8 mouse cellular contexts compared by ENCODE assay signal in the genomic region with DNA sequence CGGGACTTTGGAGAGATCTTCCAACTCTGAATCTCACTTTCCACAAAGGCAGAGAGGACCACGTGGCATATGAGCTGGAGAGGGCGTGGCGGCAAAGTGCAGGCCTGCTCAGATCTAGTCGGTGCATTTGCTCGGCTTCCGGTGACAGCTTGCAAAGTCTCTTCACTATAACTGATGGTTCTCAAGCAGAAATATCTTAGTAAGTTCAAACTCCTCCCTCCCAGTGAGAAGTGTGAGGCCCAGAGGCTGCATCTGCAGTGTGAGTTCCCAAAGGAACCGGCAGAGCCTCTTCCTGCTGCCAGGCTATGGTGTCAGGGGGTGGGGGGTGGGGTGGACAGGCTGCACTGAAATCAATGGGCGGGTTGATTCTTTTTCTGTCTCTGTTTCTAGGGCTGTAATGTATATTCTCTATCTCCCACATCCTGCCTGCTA.
DNase-seq lines count a peak whose midpoint lies in the region; ATAC-seq and TF ChIP-seq lines count a peak whose summit lies in the region.

No protein-coding gene starts in this region.

- H3K4me3 ChIP-seq in kidney, embryonic 15.5 days (replicated peaks), result no peak overlapping the region
- H3K4me3 ChIP-seq in hindbrain, embryonic 12.5 days, result no peak overlapping the region
- no peak overlapping the region for H3K4me3 ChIP-seq in liver, embryonic 14.5 days (ENCODE audit: insufficient read depth in 1 of 2, low read depth in 2 of 2, low read length in 2 of 2)

- peak overlapping the region; percentile 69 for H3K27ac ChIP-seq in kidney, embryonic 15.5 days
- peak overlapping the region; percentile 30; the same call in 1 of the 2 replicates for H3K27ac ChIP-seq in hindbrain, embryonic 12.5 days
- H3K27ac ChIP-seq in liver, embryonic 14.5 days, result no peak overlapping the region

- 32% methylated on average over 9 of the region's 9 CpGs for WGBS in kidney, embryonic 15.5 days
- WGBS in hindbrain, embryonic 12.5 days, result 43% methylated on average over 9 of the region's 9 CpGs
- WGBS in liver, embryonic 14.5 days (ENCODE audit: insufficient replicate concordance), result 9% methylated on average over 9 of the region's 9 CpGs

- no peak; the same call in 1 of the 2 replicates for ATAC-seq in kidney, embryonic 15.5 days (replicated peaks; ENCODE audit: low FRiP score)
- peak; percentile 62 for ATAC-seq in common myeloid progenitor, adult 5-6 weeks (replicated peaks; ENCODE audit: low read depth, poor library complexity, severe bottlenecking)
- 0 out of 2 replicates have a peak, but pooled peaks have one; percentile 32 for ATAC-seq in hindbrain, embryonic 12.5 days (ENCODE audit: low FRiP score)
- peak; percentile 81 for ATAC-seq in liver, embryonic 14.5 days (ENCODE audit: insufficient read depth)

- H3K36me3 ChIP-seq in kidney, embryonic 15.5 days, result no peaks in the 10 kb centered on the region
- no peaks in the 10 kb centered on the region for H3K36me3 ChIP-seq in hindbrain, embryonic 12.5 days
- H3K36me3 ChIP-seq in liver, embryonic 14.5 days (replicated peaks; ENCODE audit: control insufficient read depth, insufficient read depth, low read depth), result no peaks in the 10 kb centered on the region
- H3K36me3 ChIP-seq in splenic B cell, adult 2 months (ENCODE audit: control insufficient read depth, insufficient read depth, low read length, poor library complexity, severe bottlenecking), result no peaks in the 10 kb centered on the region

- DNase-seq in kidney, adult 11 months, result no peak
- DNase-seq in liver, embryonic 14.5 days (ENCODE audit: low read depth in 3 of 3, low spot score in 3 of 3), result peak in 1 of 3 experiments; percentile 14
- peak; percentile 3 for DNase-seq in splenic B cell, adult 2 months (ENCODE audit: low read depth, low spot score)
- no peak for DNase-seq in adrenal gland, postnatal 25 days
- no peak for DNase-seq in spleen, postnatal 14 days (ENCODE audit: low spot score in 2 of 2)

- no peak for TF ChIP-seq CTCF in liver, embryonic 14.5 days (IDR thresholded peaks at IDR 0.05; ENCODE audit: low read depth)

- peaks cover 26% of the 10 kb centered on the region for H3K4me1 ChIP-seq in kidney, embryonic 15.5 days
- peaks cover 27% of the 10 kb centered on the region for H3K4me1 ChIP-seq in hindbrain, embryonic 12.5 days
- H3K4me1 ChIP-seq in liver, embryonic 14.5 days (replicated peaks; ENCODE audit: control insufficient read depth in 2 of 2, insufficient read depth in 2 of 2, low read length in 1 of 2), result peaks cover 3 to 23% of the 10 kb centered on the region in 2 experiments; a peak in 2 of 4 replicates

- no peaks in the 10 kb centered on the region for H3K27me3 ChIP-seq in kidney, embryonic 15.5 days
- H3K27me3 ChIP-seq in hindbrain, embryonic 12.5 days, result no peaks in the 10 kb centered on the region
- H3K27me3 ChIP-seq in liver, embryonic 14.5 days (ENCODE audit: control insufficient read depth, insufficient read depth, low read length), result no peaks in the 10 kb centered on the region
- H3K27me3 ChIP-seq in splenic B cell, adult 2 months (ENCODE audit: control insufficient read depth, insufficient read depth, low read length, poor library complexity, severe bottlenecking), result no peaks in the 10 kb centered on the region

- H3K9ac ChIP-seq in kidney, embryonic 15.5 days, result no peak overlapping the region
- H3K9ac ChIP-seq in hindbrain, embryonic 12.5 days, result no peak overlapping the region
- H3K9ac ChIP-seq in liver, embryonic 14.5 days (replicated peaks), result no peak overlapping the region

- no peak for TF ChIP-seq EP300 in liver, embryonic 14.5 days (IDR thresholded peaks at IDR 0.05; ENCODE audit: low read depth)

- H3K9me3 ChIP-seq in kidney, embryonic 15.5 days (replicated peaks), result no peaks in the 10 kb centered on the region
- H3K9me3 ChIP-seq in hindbrain, embryonic 12.5 days (replicated peaks), result no peaks in the 10 kb centered on the region
- no peaks in the 10 kb centered on the region for H3K9me3 ChIP-seq in liver, embryonic 14.5 days (ENCODE audit: control insufficient read depth, low read length)

- peak overlapping the region; percentile 8; the same call in 1 of the 2 replicates for H3K4me2 ChIP-seq in kidney, embryonic 15.5 days
- H3K4me2 ChIP-seq in hindbrain, embryonic 12.5 days (replicated peaks), result no peak overlapping the region
- H3K4me2 ChIP-seq in liver, embryonic 14.5 days (ENCODE audit: low read depth), result peak overlapping the region; percentile 40
